Comparison of ENCODE assay signal across 6 mouse cellular contexts in genomic region chr14:52944925-52945324, GRCm38 (mm10).
DNase-seq lines count a peak whose midpoint lies in the region; ATAC-seq and TF ChIP-seq lines count a peak whose summit lies in the region.
"Not testable (repeated sequence)": the region's sequence is repeated elsewhere in the genome, so short reads cannot be mapped to it uniquely, and the experiment has no call there.

No protein-coding gene starts in this region.

- not testable (repeated sequence) for H3K27me3 ChIP-seq in kidney, postnatal 0 days (ENCODE audit: insufficient read depth, low read length)

- H3K4me1 ChIP-seq in kidney, postnatal 0 days (replicated peaks; ENCODE audit: insufficient read depth, low read length): not testable (repeated sequence)

- not testable (repeated sequence) for DNase-seq in kidney, postnatal 0 days (ENCODE audit: low spot score); left cerebral cortex, adult 2 months (ENCODE audit: extremely low spot score in 1 of 2, low spot score in 2 of 2)
- DNase-seq in thymus, postnatal 25 days: peak; percentile 9

- not testable (repeated sequence) for H3K9me3 ChIP-seq in kidney, postnatal 0 days (replicated peaks; ENCODE audit: low read length)

- H3K4me3 ChIP-seq in kidney, postnatal 0 days (replicated peaks; ENCODE audit: low read depth, low read length); left cerebral cortex, adult 2 months: not testable (repeated sequence)

- WGBS in kidney, postnatal 0 days: no CpG with 5 or more reads among the region's 3 CpGs

- H3K27ac ChIP-seq in kidney, postnatal 0 days; left cerebral cortex, adult 2 months: not testable (repeated sequence)

- intact Hi-C loops in left cerebral cortex, adult 2 months (cut with DNase I): not testable (repeated sequence)

- H3K9ac ChIP-seq in kidney, postnatal 0 days (ENCODE audit: low read depth, low read length): not testable (repeated sequence)

- not testable (repeated sequence) for H3K36me3 ChIP-seq in kidney, postnatal 0 days (ENCODE audit: insufficient read depth, low read length)

- not testable (repeated sequence) for H3K4me2 ChIP-seq in kidney, postnatal 0 days (ENCODE audit: low read length)

- ATAC-seq in activated CD4-positive, CD25-positive, alpha-beta regulatory T cell, adult 4 months: peak; percentile 46
- peak; percentile 73 for ATAC-seq in granulocyte monocyte progenitor cell, adult 5-6 weeks (replicated peaks; ENCODE audit: poor library complexity, severe bottlenecking)
- ATAC-seq in kidney, postnatal 0 days (replicated peaks; ENCODE audit: low FRiP score, low read depth): not testable (repeated sequence)
- ATAC-seq in megakaryocyte-erythroid progenitor cell, adult 5-6 weeks (replicated peaks; ENCODE audit: low FRiP score, low TSS enrichment, poor library complexity, severe bottlenecking): peak; percentile 94

- peak; percentile 8; the same call in 1 of the 2 replicates for TF ChIP-seq CTCF in kidney, postnatal 0 days (IDR thresholded peaks at IDR 0.05; ENCODE audit: low read depth)
- TF ChIP-seq CTCF in left cerebral cortex, adult 2 months (IDR thresholded peaks at IDR 0.05): peak; percentile 2; the same call in 1 of the 2 replicates
